Mouse (Mus musculus): ENCODE results near the gene Rprml. TPM values are rescaled to one million over a fixed set of nuclear protein-coding genes. Genes with fewer than 3 reads are reported as not detected.

Rprml gene
- polyA plus RNA-seq, 1 experiment from 2014 or later = 0.27 TPM

DNA sequence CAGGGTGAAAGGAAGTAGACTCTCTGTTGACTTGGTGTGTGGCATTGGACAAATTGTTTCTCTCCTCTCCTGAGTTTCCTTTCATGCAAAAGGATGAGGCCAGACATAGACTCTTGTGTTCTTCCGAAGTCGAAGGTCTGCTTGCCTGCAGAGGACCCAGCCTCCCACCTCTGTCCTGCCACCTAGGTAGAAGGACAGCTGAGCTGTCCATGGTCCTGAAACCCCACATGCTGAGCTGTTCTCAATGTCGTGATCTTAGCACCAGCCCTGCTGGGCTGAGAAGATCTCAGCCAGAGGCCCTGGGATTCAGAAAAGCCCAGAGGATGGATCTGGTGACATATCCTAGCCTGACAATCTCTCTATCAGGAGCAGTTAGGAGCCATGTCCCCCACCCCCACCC lies 7.2 kb downstream of the Rprml start:
- Histone ChIP-seq H3K9me3 (ENCODE audit: control insufficient read depth, low read length) (no peaks in the 10 kb centered on the region), H3K9ac (replicated peaks; ENCODE audit: low read depth, low read length) (no peak overlapping the region), H3K4me3 (ENCODE audit: low read depth, low read length) (no peak overlapping the region), H3K4me2 (ENCODE audit: low read depth, low read length) (no peak overlapping the region), H3K27ac (ENCODE audit: low read depth, low read length) (no peak overlapping the region), H3K27me3 (ENCODE audit: control insufficient read depth, insufficient read depth, low read length) (peaks cover 8% of the 10 kb centered on the region), H3K4me1 (ENCODE audit: control insufficient read depth, insufficient read depth, low read length) (no peaks in the 10 kb centered on the region), H3K36me3 (ENCODE audit: control insufficient read depth, insufficient read depth, low read length) (no peaks in the 10 kb centered on the region)
- WGBS = 15% methylated on average over 3 of the region's 3 CpGs
- no peak for ATAC-seq (ENCODE audit: low read depth)

DNA sequence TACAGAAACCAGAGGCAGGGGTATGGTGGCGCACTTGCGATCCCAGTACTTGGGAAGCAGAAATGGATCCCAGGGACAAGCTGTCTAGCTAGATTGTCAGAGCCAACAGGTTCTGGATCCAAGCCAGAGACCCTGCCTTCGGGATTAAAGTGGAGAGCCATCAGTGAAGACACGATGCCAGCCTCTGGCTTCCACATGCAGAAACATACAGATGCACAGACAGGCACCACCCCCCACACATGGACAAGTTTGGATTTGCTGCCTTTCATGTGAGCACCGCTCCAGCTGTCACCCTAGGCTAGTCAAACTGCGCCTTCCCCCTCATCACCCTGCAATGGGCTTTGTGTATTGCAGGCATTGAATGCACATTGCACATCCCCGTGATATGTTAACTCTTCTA lies 8.8 kb downstream of the Rprml start:
- Histone ChIP-seq H3K4me3 (ENCODE audit: low read depth, low read length) (no peak overlapping the region), H3K4me2 (ENCODE audit: low read depth, low read length) (no peak overlapping the region), H3K9ac (replicated peaks; ENCODE audit: low read depth, low read length) (no peak overlapping the region), H3K27me3 (ENCODE audit: control insufficient read depth, insufficient read depth, low read length) (no peaks in the 10 kb centered on the region), H3K27ac (ENCODE audit: low read depth, low read length) (no peak overlapping the region), H3K4me1 (ENCODE audit: control insufficient read depth, insufficient read depth, low read length) (no peaks in the 10 kb centered on the region), H3K9me3 (ENCODE audit: control insufficient read depth, low read length) (no peaks in the 10 kb centered on the region), H3K36me3 (ENCODE audit: control insufficient read depth, insufficient read depth, low read length) (no peaks in the 10 kb centered on the region)
- 75% methylated on average over 7 of the region's 7 CpGs for WGBS
- ATAC-seq (ENCODE audit: low read depth) = no peak

DNA sequence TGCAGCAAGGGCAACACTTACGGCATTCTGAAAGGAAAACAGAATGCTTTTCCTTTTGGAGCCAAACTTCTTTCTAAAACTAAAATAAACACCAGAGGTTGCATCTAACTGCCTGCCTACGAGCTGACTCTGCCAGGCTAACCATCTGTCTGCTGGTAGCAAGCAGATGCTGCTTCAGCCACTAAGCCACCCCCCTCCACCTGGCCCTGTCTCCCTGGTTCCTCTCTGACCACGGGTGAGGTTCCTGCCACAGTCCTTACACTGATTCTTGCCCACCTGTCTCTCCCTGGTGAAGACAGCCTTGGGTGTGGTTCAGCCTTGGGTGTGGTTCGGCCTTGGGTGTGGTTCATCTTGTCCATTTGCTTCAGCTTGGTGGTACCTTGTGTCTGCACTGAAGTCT lies 12.5 kb downstream of the Rprml start:
- Histone ChIP-seq H3K36me3 (ENCODE audit: control insufficient read depth, insufficient read depth, low read length) (no peaks in the 10 kb centered on the region), H3K9me3 (ENCODE audit: control insufficient read depth, low read length) (no peaks in the 10 kb centered on the region), H3K4me1 (ENCODE audit: control insufficient read depth, insufficient read depth, low read length) (0 out of 2 replicates have a peak, but pooled peaks cover 7% of the 10 kb centered on the region), H3K4me3 (ENCODE audit: low read depth, low read length) (no peak overlapping the region), H3K27ac (ENCODE audit: low read depth, low read length) (no peak overlapping the region), H3K4me2 (ENCODE audit: low read depth, low read length) (no peak overlapping the region), H3K27me3 (ENCODE audit: control insufficient read depth, insufficient read depth, low read length) (no peaks in the 10 kb centered on the region), H3K9ac (replicated peaks; ENCODE audit: low read depth, low read length) (no peak overlapping the region)
- 57% methylated on average over 4 of the region's 4 CpGs for WGBS
- ATAC-seq (ENCODE audit: low read depth) = no peak

DNA sequence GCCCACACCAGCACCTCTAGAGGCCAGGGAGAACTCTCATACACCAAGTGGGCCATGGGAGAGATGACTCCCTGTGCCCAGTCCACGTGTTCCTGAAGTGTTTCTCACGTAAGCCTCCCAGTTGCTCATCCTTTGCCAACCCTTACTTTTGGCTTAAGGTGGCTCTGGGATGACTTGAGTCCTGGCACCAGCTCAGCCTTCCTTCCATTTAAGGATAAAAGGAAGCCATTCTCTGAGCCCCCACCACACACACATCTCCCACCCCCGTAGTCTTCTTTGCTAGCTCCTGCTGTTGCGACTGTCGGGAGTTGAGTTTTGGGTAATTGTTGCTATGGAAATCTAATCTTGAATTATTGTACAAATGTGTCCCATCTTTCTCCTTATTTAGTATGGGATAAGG lies 13.2 kb downstream of the Rprml start:
- no peak overlapping the region for H3K27ac ChIP-seq (ENCODE audit: low read depth, low read length)
- H3K36me3 ChIP-seq (ENCODE audit: control insufficient read depth, insufficient read depth, low read length) = no peaks in the 10 kb centered on the region
- H3K27me3 ChIP-seq (ENCODE audit: control insufficient read depth, insufficient read depth, low read length) = no peaks in the 10 kb centered on the region
- no peak overlapping the region for H3K4me2 ChIP-seq (ENCODE audit: low read depth, low read length)
- no peak overlapping the region for H3K4me3 ChIP-seq (ENCODE audit: low read depth, low read length)
- no peaks in the 10 kb centered on the region for H3K9me3 ChIP-seq (ENCODE audit: control insufficient read depth, low read length)
- no peak for ATAC-seq (ENCODE audit: low read depth)
- H3K9ac ChIP-seq (replicated peaks; ENCODE audit: low read depth, low read length) = no peak overlapping the region
- 0 out of 2 replicates have a peak, but pooled peaks cover 9% of the 10 kb centered on the region for H3K4me1 ChIP-seq (ENCODE audit: control insufficient read depth, insufficient read depth, low read length)
- WGBS = 81% methylated on average over 5 of the region's 5 CpGs

DNA sequence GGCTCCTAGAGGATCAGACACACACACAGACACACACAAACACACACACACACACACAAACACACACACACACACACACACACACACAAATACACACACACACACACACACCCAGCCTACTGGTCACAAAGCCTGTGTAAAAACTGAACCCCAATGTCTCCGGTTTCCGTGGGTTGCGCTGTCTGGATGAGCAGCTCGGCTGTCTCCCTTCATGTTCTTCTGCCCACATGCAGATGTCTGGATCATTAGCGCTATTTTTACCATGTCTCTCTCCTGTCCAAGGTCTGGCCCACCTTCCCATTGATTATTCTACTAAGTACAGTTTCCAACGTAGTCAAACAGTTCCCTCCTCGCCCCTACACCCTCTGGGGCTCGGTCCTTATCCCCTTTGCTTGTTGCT lies 13.7 kb downstream of the Rprml start:
- no peak for ATAC-seq (ENCODE audit: low read depth)
- no peak overlapping the region for H3K4me2 ChIP-seq (ENCODE audit: low read depth, low read length)
- no peaks in the 10 kb centered on the region for H3K27me3 ChIP-seq (ENCODE audit: control insufficient read depth, insufficient read depth, low read length)
- no peaks in the 10 kb centered on the region for H3K36me3 ChIP-seq (ENCODE audit: control insufficient read depth, insufficient read depth, low read length)
- H3K27ac ChIP-seq (ENCODE audit: low read depth, low read length) = no peak overlapping the region
- 87% methylated on average over 8 of the region's 8 CpGs for WGBS
- no peak overlapping the region for H3K9ac ChIP-seq (replicated peaks; ENCODE audit: low read depth, low read length)
- no peak overlapping the region for H3K4me3 ChIP-seq (ENCODE audit: low read depth, low read length)
- H3K4me1 ChIP-seq (ENCODE audit: control insufficient read depth, insufficient read depth, low read length) = 0 out of 2 replicates have a peak, but pooled peaks cover 9% of the 10 kb centered on the region
- no peaks in the 10 kb centered on the region for H3K9me3 ChIP-seq (ENCODE audit: control insufficient read depth, low read length)

DNA sequence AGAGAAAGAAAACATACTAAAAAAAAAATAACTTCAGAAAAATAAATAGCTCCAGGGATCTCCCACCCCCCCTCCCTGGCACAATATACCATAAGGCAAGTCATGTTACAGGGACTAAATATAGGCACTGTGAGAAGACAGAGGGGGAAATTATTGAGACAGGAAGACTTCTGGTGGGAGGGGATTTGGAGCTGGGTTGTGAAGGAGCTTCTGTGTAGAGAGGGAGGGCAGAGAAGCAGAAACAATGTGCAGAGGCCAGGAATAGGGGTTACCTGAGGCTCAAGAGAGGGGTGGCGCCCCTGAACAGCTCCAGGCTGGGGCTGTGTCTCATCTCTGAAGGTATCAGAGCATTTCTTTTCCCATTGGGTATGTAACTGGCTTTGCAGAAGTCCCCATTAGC lies 16.3 kb downstream of the Rprml start:
- Histone ChIP-seq H3K4me1 (ENCODE audit: control insufficient read depth, insufficient read depth, low read length) (0 out of 2 replicates have a peak, but pooled peaks cover 9% of the 10 kb centered on the region), H3K4me3 (ENCODE audit: low read depth, low read length) (no peak overlapping the region), H3K9me3 (ENCODE audit: control insufficient read depth, low read length) (no peaks in the 10 kb centered on the region), H3K27me3 (ENCODE audit: control insufficient read depth, insufficient read depth, low read length) (no peaks in the 10 kb centered on the region), H3K27ac (ENCODE audit: low read depth, low read length) (no peak overlapping the region), H3K9ac (replicated peaks; ENCODE audit: low read depth, low read length) (no peak overlapping the region; the same call in 1 of the 2 replicates), H3K36me3 (ENCODE audit: control insufficient read depth, insufficient read depth, low read length) (no peaks in the 10 kb centered on the region), H3K4me2 (ENCODE audit: low read depth, low read length) (no peak overlapping the region)
- WGBS = 77% methylated on average over 1 of the region's 1 CpGs
- ATAC-seq (ENCODE audit: low read depth) = no peak

DNA sequence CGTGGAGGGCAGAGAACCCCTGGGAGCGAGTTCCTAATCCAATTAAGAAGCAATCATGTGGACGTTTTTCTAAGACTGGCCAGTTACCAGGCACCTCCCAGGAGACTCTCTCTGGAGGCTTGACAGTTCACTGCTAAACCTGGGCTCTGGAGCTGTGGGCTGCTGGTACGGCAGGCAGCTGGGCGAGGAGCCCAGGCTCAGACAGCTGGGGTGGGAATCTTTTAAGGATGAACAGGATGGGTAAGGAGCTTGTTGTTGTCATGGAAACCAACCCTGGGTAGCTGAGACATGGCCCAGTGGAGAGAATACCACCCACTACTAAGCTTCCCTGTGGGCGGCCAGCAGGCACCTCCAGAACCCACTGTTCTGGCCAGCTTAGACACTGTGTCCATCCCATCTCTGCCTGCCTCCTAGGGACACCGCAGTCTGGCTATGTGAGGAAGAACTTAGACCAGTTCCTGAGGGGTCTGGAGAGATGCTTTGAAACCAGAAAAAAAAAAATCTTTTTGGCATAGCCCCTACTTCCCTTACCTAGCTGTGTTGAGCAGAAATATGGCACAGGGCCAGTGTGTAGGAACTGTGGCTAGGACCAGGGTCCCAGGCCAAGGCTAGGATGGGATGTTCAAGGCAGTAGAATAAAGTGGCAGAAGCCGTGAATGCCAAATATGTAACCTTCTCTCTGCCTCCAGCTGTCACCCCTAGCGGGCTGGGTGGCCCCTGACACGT lies 17.0 kb downstream of the Rprml start:
- Histone ChIP-seq H3K27me3 (ENCODE audit: control insufficient read depth, insufficient read depth, low read length) (no peaks in the 10 kb centered on the region), H3K27ac (ENCODE audit: low read depth, low read length) (no peak overlapping the region), H3K4me2 (ENCODE audit: low read depth, low read length) (no peak overlapping the region), H3K9me3 (ENCODE audit: control insufficient read depth, low read length) (no peaks in the 10 kb centered on the region), H3K9ac (replicated peaks; ENCODE audit: low read depth, low read length) (no peak overlapping the region), H3K36me3 (ENCODE audit: control insufficient read depth, insufficient read depth, low read length) (no peaks in the 10 kb centered on the region), H3K4me1 (ENCODE audit: control insufficient read depth, insufficient read depth, low read length) (0 out of 2 replicates have a peak, but pooled peaks cover 9% of the 10 kb centered on the region), H3K4me3 (ENCODE audit: low read depth, low read length) (no peak overlapping the region)
- 33% methylated on average over 10 of the region's 10 CpGs for WGBS
- peak; percentile 79 for ATAC-seq (ENCODE audit: low read depth)

DNA sequence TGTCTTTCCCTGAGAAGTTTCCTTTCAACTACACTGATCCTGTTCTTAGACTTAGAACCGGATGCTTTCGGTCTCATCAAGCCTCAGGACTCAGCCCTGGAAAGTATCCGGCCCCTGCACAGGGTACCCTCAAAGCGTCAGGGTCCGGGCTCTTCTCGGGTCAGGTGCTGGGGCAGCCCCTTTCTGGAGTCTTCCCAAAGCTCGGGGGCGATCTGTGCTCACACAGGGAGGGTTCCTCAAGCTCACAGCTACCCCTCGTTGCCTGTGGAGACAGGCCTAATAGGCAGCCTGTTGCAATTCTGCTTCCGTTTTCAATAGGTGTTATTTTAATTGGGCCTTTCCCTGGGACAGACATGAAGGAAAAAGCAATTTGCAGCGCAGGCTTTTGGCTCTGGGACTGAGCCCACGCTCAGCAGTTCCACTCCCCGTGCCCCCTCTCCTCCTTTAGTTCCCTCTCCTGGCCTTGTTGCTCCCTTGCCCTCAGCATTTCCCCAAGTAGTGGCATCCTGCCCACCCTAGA lies 17.6 kb downstream of the Rprml start:
- Histone ChIP-seq H3K36me3 (ENCODE audit: control insufficient read depth, insufficient read depth, low read length) (no peaks in the 10 kb centered on the region), H3K9ac (replicated peaks; ENCODE audit: low read depth, low read length) (no peak overlapping the region), H3K4me3 (ENCODE audit: low read depth, low read length) (no peak overlapping the region), H3K27ac (ENCODE audit: low read depth, low read length) (no peak overlapping the region), H3K9me3 (ENCODE audit: control insufficient read depth, low read length) (no peaks in the 10 kb centered on the region), H3K4me1 (ENCODE audit: control insufficient read depth, insufficient read depth, low read length) (0 out of 2 replicates have a peak, but pooled peaks cover 9% of the 10 kb centered on the region), H3K4me2 (ENCODE audit: low read depth, low read length) (no peak overlapping the region), H3K27me3 (ENCODE audit: control insufficient read depth, insufficient read depth, low read length) (no peaks in the 10 kb centered on the region)
- ATAC-seq (ENCODE audit: low read depth) = no peak
- WGBS = 56% methylated on average over 13 of the region's 13 CpGs

DNA sequence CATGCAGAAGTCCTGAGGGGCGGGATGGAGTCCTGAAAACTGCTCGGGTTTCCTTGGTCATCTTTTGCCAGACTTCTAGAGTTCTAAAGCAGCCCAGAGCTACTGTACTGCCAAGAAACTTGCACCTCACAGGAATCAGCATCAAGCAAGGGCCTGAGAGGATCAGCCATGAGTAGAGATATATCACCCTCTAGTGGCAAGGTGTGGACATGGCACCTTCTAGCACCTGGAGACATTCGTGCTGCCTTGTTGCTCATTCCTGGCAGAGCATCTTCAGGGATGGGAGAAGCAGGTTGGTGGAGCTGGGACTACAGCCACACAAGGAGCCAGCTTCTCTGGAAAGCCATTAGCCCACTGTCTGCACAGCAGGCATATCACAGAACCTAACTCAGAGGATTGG lies 26.2 kb downstream of the Rprml start:
- no peaks in the 10 kb centered on the region for H3K4me1 ChIP-seq (ENCODE audit: control insufficient read depth, insufficient read depth, low read length)
- no peak overlapping the region for H3K27ac ChIP-seq (ENCODE audit: low read depth, low read length)
- no peak for ATAC-seq (ENCODE audit: low read depth)

More for the DNA sequence above, 26.2 kb downstream of the Rprml start:
- Histone ChIP-seq H3K27me3 (ENCODE audit: control insufficient read depth, insufficient read depth, low read length) (no peaks in the 10 kb centered on the region), H3K36me3 (ENCODE audit: control insufficient read depth, insufficient read depth, low read length) (peaks cover 27% of the 10 kb centered on the region), H3K4me3 (ENCODE audit: low read depth, low read length) (no peak overlapping the region), H3K4me2 (ENCODE audit: low read depth, low read length) (no peak overlapping the region), H3K9me3 (ENCODE audit: control insufficient read depth, low read length) (no peaks in the 10 kb centered on the region), H3K9ac (replicated peaks; ENCODE audit: low read depth, low read length) (no peak overlapping the region)
- WGBS = 49% methylated on average over 3 of the region's 3 CpGs
